Mouse (Mus musculus): ENCODE measurements at regions not wholly inside any gene's neighbourhood (a gene's known extent, or its start where the extent isn't known, plus 50 kb on each side); places are given as distances from the start of the nearest gene placed in this dataset.
A peak's percentile ranks its signal among the peaks of the same experiment; 100 is the strongest.

DNA sequence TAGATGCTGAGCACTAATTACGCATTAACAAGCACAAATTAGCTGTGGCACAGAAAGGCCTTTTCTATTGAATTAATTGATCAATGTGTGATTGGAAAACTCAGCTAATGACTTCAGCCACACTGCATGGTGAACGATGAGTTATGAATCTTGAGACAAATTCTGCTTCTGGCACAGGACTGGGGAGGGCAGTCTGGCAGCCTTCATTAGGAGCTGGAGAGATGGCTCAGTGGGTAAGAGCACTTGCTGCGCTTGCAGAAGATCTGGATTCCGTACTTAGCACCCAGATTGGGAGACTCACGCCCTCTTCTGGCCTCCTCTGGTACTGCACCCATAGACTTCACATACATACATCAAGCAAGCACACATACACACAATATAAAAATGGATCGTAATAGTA is 793.3 kb downstream of the Tmem132b start:
- no peak for DNase-seq (ENCODE audit: inconsistent age in 2 of 2, low spot score in 1 of 2)

DNA sequence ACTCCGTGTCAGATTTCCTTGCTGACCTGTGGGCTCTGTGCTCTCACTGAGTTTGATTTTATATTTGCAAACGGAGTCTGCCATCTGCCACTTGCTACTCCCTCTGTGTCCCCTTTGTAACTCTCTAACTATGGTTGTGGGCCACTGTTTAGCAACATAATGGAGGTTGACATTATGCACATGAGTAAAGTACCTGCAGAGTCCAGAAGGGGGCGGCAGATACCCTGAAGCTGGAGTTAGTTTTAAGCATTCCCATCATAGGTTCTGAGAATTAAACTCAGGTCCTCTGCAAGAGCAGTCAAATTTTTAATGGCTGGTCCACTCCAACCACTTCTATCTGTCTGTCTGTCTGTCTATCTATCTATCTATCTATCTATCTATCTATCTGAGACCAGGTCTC is 796.7 kb downstream of the Tmem132b start:
- DNase-seq (ENCODE audit: inconsistent age in 2 of 2, low spot score in 1 of 2): no peak

DNA sequence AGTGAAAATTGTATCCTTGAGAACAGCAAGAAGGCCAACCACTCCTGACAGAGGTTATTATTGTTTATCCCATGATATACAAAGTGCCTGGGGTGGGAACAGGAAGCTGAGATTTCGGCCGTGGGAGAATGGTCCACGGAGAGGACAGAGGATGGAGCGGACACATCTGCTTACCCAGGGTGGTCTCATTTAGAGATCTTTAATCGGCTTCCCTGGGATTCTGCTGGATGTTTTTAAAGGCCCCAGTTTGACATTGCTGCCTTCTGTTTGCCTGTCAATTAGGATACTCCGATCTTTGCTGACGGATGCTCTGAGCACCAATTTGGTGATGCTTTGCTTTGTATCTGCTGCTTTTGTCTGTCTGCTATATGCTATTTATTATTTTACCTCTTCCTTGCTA is 803.5 kb downstream of the Tmem132b start:
- DNase-seq (ENCODE audit: inconsistent age in 2 of 2, low spot score in 1 of 2): no peak

GRCm38 (mm10) chr5:126335553-126336520 is 804.3 kb downstream of the Tmem132b start:
- DNase-seq (ENCODE audit: inconsistent age in 2 of 2, low spot score in 1 of 2): no peak

GRCm38 (mm10) chr5:126337884-126338283 is 806.3 kb downstream of the Tmem132b start:
- DNase-seq (ENCODE audit: inconsistent age in 2 of 2, low spot score in 1 of 2): no peak

DNA sequence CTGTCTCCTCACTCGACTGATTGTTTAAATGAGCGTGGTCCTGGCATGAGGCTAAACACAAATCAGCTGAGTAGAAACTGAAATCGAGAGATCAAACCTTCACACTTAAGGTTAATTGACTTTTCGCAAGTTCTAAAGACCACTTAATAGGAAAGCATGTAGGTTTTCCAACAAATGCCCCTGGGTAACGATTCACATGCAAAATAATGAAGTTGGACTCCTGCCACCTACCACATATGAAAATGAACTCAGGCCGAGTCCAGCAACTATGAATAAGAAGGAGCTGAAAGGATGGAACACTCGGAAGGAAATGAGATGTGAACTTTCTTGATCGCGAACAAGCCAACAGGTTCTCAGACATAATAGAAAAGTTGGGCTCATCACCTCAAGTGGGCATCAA is 812.0 kb downstream of the Tmem132b start:
- no peak for DNase-seq (ENCODE audit: inconsistent age in 2 of 2, low spot score in 1 of 2)

- no peak for DNase-seq (ENCODE audit: inconsistent age in 2 of 2, low spot score in 1 of 2)
These were observed 819.4 kb downstream of the Tmem132b start for GRCm38 (mm10) chr5:126350936-126351335.

DNA sequence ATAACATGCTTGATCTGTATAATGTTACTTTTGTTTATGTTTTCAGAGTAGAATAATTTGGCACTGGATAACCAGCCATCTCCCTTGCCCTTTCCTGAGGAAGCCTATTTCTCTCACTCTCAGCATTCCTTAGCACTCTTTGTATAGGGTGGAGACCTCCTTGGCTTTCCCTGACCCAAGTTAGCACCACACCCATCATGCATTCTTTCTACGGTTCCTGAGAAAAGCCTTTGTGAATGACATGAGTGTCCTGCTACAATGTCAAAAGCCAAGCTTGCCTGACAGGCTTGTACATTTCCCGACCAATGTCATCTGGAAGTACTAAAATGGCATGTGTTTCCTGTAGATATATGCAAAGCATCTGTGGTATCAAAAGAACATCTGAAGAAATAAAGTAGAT is 837.9 kb downstream of the Tmem132b start:
- DNase-seq (ENCODE audit: inconsistent age in 2 of 2, low spot score in 1 of 2): no peak

DNA sequence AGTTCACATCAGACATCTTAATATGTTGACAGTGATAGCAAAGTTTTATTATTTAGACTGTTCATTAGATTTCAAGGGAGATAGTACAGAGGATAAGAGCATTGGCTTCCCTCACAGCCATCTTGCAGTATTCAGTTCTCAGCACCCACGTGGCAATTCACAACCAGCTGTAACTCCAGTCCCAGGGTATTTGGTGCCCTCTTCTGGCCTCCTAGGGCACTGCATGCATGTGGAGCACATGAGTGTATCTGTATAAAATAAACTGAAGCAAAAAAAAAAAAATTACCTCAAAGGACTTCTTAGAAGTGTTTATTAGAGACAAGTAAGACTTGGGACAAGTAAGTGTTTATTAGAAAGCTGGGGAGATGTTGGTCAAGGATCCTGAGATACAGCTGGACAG is 849.3 kb upstream of the Tmem132c start:
- no peak for DNase-seq (ENCODE audit: inconsistent age in 2 of 2, low spot score in 1 of 2)

DNA sequence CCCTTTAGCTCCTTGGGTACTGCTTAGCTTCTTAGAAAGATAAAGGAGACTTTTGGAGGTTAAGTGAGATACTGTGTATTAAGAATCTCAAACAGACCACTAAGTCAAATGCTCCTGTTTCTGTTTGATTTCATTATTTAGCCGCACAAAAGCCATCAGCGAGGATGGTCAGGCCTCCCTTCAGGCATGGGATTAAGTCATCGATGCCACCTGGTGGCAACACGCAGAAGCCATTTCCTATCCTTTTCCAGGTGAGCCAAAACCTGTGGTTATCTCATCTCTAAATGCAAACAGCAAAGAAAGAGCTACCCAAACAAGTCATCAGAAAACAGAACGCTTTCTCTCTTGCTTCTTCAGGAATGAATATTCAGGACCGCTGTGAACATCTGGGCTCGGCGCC is 846.3 kb upstream of the Tmem132c start:
- peak in 1 of 2 experiments; percentile 25 for DNase-seq (ENCODE audit: inconsistent age in 2 of 2, low spot score in 1 of 2)

- no peak for DNase-seq (ENCODE audit: inconsistent age in 2 of 2, low spot score in 1 of 2)
These were observed 809.9 kb upstream of the Tmem132c start for GRCm38 (mm10) chr5:126431748-126432147.

DNA sequence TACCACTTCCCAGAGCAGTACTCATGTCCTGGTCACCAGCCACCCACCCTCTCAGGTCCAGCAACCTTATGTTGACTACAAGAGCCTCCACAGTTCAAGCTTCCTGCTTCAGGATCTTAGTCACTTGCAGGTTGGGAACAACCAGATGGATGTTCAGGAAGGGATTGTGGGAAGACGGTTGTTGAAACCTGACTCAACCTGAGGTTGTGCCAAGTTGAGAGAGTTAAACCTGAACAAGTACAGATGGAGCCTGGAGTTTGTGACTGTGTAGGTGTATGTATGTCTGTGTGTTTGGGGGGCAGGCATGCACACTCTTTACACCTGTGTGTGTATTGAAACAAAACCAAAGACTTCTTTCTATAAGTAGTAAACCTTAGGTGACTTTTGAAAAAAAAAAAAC is 802.9 kb upstream of the Tmem132c start:
- DNase-seq (ENCODE audit: inconsistent age in 2 of 2, low spot score in 1 of 2): no peak

- DNase-seq (ENCODE audit: inconsistent age in 2 of 2, low spot score in 1 of 2): no peak
These were observed 801.1 kb upstream of the Tmem132c start for GRCm38 (mm10) chr5:126440516-126440915.

DNA sequence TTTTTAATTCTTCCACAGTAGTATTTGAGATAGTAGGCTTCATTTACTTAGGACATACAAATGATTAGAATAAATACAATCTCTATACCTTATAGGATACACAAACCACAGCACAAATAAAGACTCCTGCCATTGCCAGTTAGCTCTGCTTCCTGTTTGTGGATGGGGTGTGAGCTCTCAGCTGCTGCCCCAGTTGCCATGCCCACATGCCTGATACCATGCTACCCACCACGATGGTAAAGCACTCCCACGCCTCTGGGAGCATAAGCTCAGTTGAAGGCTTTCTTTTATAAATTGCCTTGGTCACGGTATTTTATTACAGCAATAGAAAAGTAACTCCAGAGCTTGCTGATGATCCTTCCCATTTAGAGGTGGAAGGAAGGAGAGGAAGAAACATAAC is 765.8 kb upstream of the Tmem132c start:
- no peak for DNase-seq (ENCODE audit: inconsistent age in 2 of 2, low spot score in 1 of 2)

DNA sequence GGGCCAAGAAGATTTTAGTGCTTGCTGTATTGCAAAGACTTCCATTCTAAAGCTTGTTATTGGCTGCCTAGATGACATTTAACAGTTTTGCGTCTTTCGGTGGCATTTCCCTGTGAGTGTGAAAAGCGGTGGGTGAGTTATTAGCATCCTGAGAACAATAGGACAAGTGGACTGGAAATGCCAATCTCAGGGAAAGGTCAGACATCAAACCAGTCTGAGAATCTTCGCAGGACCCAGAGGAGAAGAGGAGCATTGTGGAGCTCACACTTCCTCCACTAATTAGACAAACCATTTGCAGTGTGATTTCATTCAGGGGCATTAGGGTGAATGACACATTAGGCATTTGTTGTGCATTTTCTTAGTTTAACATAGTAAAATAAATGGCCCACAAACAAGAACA is 719.5 kb upstream of the Tmem132c start:
- DNase-seq (ENCODE audit: inconsistent age in 2 of 2, low spot score in 1 of 2): no peak

- DNase-seq (ENCODE audit: inconsistent age in 2 of 2, low spot score in 1 of 2): no peak
These were observed 715.7 kb upstream of the Tmem132c start for GRCm38 (mm10) chr5:126525863-126526262.

- no peak for DNase-seq (ENCODE audit: inconsistent age in 2 of 2, low spot score in 1 of 2)
These were observed 710.6 kb upstream of the Tmem132c start for GRCm38 (mm10) chr5:126530806-126531527.

- no peak for DNase-seq (ENCODE audit: inconsistent age in 2 of 2, low spot score in 1 of 2)
These were observed 710.1 kb upstream of the Tmem132c start for GRCm38 (mm10) chr5:126531528-126531894.

- no peak for DNase-seq (ENCODE audit: inconsistent age in 2 of 2, low spot score in 1 of 2)
These were observed 709.6 kb upstream of the Tmem132c start for GRCm38 (mm10) chr5:126531975-126532374.

DNA sequence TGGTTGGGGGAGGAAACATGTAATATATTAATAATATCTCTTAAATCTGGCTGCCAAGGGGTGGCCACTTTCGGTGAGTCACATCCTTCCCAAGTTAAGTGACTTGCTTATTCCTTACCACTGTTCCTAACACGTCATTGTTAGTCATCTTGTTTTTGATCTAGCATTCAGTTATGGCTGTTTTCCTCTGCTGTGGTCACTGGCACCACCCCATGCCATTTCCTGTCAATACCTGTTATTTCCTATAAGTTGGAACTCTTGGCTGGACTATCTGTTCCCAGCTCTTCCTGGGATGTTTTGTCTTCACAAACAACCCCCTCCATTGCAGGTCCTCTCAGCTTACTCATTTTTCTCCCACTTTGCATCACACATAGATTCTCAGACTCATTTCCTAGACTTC is 703.5 kb upstream of the Tmem132c start:
- no peak for DNase-seq (ENCODE audit: inconsistent age in 2 of 2, low spot score in 1 of 2)

DNA sequence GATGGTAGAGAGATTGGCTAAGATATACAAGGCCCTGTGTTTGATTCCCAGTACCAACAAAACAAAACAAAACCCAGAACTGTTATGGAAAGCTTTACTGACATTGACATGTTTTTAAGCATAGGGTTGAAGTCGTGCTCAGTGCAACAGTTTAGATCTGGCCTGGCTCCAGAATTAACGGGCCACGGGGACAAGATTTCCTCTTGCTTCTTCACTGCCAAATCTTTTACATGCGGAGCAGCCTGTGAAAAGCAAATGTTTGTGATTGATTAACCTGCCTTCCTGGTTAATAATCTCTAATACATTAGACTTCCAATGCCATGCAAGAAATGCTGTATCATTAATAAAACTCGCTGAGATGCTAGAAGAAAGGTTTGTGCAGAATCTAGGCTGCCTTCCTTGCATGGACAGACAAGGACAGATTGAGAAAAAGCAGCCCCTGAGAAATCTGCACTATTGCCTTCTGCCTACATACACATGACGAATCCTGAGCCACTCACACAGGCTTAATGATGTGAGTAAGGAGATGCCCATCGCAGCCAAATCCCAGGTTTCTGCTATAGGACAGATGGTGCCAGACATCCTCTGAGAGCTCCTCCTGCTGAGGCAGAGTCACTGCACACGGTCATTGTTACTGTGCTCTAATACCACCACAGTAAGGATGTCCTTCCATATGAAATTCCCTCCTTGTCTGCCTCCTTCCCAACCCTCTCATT is 697.2 kb upstream of the Tmem132c start:
- DNase-seq (ENCODE audit: inconsistent age in 2 of 2, low spot score in 1 of 2): no peak

DNA sequence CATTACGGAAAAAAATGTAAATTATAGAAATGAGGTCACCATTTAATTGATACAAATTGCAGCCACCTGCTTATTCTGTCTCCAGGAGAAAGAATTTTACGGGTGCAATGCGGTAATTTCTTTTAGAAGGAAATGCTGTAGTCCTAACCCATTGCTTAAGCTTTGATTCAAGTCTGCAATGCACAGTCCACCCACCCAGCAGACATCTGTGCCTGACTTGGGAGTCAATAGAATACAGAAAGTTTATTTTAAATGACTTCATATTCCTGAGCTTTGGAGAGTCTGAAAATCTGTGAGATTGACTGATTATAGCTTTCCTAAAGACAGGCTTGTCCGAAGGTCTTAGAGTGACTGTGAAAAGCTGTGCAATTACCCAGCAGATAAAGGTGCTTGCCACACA is 693.8 kb upstream of the Tmem132c start:
- DNase-seq (ENCODE audit: inconsistent age in 2 of 2, low spot score in 1 of 2): no peak

Measured in adrenal gland, adult (tissue).